Mouse (Mus musculus): ENCODE measurements around the gene Rhbg. TPM values are rescaled to one million over a fixed set of nuclear protein-coding genes. Genes with fewer than 3 reads are reported as not detected.
A peak's percentile ranks its signal among the peaks of the same experiment; 100 is the strongest.

Rhbg gene
- polyA plus RNA-seq, 1 experiment from 2014 or later: not detected

DNA sequence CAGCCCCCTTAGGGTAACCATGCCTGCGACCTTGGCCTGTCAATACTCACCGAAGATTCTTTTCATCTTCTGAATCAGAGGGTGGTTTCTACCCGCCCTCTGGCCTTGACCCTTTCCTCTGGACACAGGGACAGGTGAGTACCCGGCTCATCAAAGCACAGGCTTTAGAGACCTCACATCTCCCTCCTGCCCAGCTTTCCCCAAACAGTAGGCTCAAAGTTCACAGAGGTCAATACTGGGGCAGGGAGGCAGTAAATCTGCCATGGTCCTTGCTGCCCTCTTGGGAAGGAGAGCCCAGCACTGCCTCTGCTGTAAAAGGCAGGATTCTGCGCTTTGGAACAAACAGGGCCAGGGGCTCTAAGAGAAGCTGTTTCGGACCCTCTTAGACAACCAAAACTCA is 1.8 kb downstream of the Rhbg start:
- no peak for ATAC-seq (ENCODE audit: low FRiP score, low read depth)
- Histone ChIP-seq H3K9ac (replicated peaks) (no peak overlapping the region), H3K27ac (replicated peaks) (no peak overlapping the region), H3K36me3 (no peaks in the 10 kb centered on the region), H3K4me2 (replicated peaks) (no peak overlapping the region), H3K9me3 (no peaks in the 10 kb centered on the region), H3K27me3 (peaks cover 78% of the 10 kb centered on the region), H3K4me3 (no peak overlapping the region), H3K4me1 (peaks cover 12% of the 10 kb centered on the region)
- 81% methylated on average over 6 of the region's 6 CpGs for WGBS

DNA sequence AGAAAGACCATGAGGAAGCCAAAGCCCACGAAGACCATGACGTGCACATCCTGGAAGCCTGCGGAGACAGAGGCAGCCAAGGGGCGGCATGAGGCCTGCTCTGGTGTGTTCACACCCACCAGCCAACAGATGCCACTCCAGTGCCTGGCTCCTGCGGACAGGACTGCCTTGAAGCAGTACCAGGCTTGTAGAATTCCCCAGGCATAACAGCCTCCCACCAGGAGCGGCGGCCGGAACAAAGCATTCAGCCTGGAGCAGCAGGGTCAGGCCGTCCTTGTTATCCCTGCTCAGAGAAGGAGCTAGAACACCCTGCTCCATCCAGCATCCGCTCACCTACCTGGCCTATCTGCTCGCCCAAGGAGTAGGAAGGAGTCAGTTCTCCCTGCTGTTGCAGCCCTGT is 6.1 kb downstream of the Rhbg start:
- H3K4me1 ChIP-seq: peaks cover 8% of the 10 kb centered on the region; the same call in 1 of the 2 replicates
- peaks cover 78% of the 10 kb centered on the region for H3K27me3 ChIP-seq
- no peak overlapping the region for H3K4me3 ChIP-seq
- no peak overlapping the region for H3K4me2 ChIP-seq (replicated peaks)
- H3K9ac ChIP-seq (replicated peaks): no peak overlapping the region
- H3K9me3 ChIP-seq: no peaks in the 10 kb centered on the region
- 60% methylated on average over 11 of the region's 11 CpGs for whole genome bisulfite sequencing
- no peak for ATAC-seq (ENCODE audit: low FRiP score, low read depth)
- no peaks in the 10 kb centered on the region for H3K36me3 ChIP-seq
- H3K27ac ChIP-seq (replicated peaks): no peak overlapping the region

DNA sequence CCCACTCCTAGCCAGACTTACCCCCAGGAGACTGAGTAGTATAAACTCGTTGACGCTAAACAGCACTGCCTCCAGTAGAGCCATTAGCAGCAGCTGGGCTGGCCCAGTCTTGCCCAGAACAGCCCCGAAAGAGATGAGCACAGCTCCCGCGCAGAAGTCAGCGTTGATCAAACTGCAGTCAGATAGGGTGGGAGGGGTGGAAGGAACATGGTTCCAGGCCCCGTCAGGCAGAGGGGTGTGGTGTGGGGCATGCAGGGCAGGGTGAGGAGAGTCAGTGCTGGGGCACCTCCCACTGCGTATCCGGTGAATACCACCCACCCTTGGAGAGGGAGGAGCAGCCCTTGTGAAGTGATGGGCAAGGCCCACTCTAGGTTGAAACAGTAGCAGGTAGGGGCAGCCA is 6.8 kb downstream of the Rhbg start:
- 81% methylated on average over 9 of the region's 9 CpGs for WGBS
- H3K9me3 ChIP-seq: no peaks in the 10 kb centered on the region
- peaks cover 78% of the 10 kb centered on the region for H3K27me3 ChIP-seq
- no peak overlapping the region for H3K27ac ChIP-seq (replicated peaks)
- no peaks in the 10 kb centered on the region for H3K36me3 ChIP-seq
- H3K4me2 ChIP-seq (replicated peaks): no peak overlapping the region
- no peak overlapping the region for H3K9ac ChIP-seq (replicated peaks)
- H3K4me1 ChIP-seq: peaks cover 16% of the 10 kb centered on the region
- no peak overlapping the region for H3K4me3 ChIP-seq
- ATAC-seq (ENCODE audit: low FRiP score, low read depth): no peak

DNA sequence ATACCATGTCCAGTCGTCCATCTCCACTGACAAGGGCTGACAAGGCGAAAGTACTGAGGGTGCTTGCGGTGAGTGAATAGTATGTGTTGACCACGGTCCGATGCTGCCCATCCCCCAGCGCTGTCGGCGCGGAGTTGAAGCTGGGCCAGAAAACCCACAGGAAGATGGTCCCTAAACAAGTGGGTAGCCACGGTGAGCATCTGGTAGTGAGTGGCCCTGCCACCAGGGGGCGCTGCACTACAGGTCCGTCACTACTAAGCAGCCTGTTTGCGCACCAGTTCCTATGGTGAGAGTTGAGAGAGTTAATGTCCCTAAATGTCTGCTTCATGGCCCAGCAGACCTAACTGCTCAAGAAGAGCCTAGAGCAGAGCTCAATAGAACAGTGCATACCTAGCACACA is 8.7 kb downstream of the Rhbg start:
- Histone ChIP-seq H3K9me3 (no peaks in the 10 kb centered on the region), H3K36me3 (no peaks in the 10 kb centered on the region), H3K4me3 (no peak overlapping the region), H3K27me3 (peaks cover 82% of the 10 kb centered on the region), H3K27ac (replicated peaks) (no peak overlapping the region), H3K9ac (replicated peaks) (no peak overlapping the region), H3K4me2 (replicated peaks) (no peak overlapping the region), H3K4me1 (peaks cover 32% of the 10 kb centered on the region)
- 20% methylated on average over 13 of the region's 13 CpGs for WGBS
- ATAC-seq (ENCODE audit: low FRiP score, low read depth): no peak

DNA sequence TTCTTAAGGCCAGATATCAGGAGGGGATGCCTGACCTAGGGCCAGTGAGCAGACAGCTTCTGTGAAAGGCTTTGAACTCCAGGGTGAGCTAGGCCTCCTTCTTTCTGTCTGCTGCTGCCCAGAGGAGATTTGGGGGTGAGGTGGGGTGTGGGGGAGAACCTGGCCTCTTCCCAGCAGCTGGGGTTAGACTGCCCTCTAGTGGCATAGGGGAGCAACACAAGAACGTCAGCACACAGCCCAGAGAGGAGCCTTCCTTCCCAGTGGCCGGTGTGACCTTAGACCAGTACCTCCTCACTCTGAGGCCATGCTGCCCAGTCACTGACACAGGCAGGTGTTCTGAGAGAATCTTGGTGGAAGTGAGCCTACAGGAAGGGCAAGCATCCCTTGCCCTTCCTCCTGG is 10.4 kb downstream of the Rhbg start:
- H3K4me3 ChIP-seq: no peak overlapping the region
- 9% methylated on average over 2 of the region's 2 CpGs for WGBS
- ATAC-seq (ENCODE audit: low FRiP score, low read depth): no peak
- no peaks in the 10 kb centered on the region for H3K36me3 ChIP-seq
- no peak overlapping the region for H3K27ac ChIP-seq (replicated peaks)
- no peaks in the 10 kb centered on the region for H3K9me3 ChIP-seq
- peaks cover 48% of the 10 kb centered on the region for H3K4me1 ChIP-seq
- no peak overlapping the region for H3K4me2 ChIP-seq (replicated peaks)
- H3K27me3 ChIP-seq: peaks cover 98% of the 10 kb centered on the region
- H3K9ac ChIP-seq (replicated peaks): no peak overlapping the region

DNA sequence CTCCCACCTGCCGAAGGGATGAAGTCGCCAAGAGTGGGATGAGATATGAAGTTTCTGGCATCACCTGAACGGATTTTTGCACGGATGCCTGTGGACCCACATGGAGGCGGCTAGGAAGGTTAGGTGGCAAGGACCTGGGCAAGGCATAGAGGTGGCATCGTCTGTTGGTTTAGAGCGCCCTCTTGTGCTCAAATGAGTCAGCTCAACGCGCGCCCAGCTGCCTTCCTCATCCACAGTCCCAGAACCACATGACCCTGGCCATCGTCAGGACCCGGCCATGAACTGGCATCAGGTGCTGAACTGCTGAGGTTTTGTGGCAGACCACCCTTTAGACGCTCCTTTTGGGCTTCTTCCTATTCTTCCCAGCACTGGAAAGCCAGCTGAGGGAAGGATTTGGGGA is 12.0 kb downstream of the Rhbg start:
- WGBS: under 1% methylated on average over 13 of the region's 13 CpGs
- H3K36me3 ChIP-seq: no peaks in the 10 kb centered on the region
- peak overlapping the region; percentile 83; the same call in 1 of the 2 replicates for H3K27ac ChIP-seq (replicated peaks)
- H3K9ac ChIP-seq (replicated peaks): no peak overlapping the region
- no peak overlapping the region for H3K4me3 ChIP-seq
- 0 out of 2 replicates have a peak overlapping the region, but pooled peaks have one; percentile 7 for H3K4me2 ChIP-seq (replicated peaks)
- H3K4me1 ChIP-seq: peaks cover 59% of the 10 kb centered on the region
- peak; percentile 56; the same call in 1 of the 2 replicates for ATAC-seq (ENCODE audit: low FRiP score, low read depth)
- H3K27me3 ChIP-seq: peaks cover 99% of the 10 kb centered on the region
- no peaks in the 10 kb centered on the region for H3K9me3 ChIP-seq

DNA sequence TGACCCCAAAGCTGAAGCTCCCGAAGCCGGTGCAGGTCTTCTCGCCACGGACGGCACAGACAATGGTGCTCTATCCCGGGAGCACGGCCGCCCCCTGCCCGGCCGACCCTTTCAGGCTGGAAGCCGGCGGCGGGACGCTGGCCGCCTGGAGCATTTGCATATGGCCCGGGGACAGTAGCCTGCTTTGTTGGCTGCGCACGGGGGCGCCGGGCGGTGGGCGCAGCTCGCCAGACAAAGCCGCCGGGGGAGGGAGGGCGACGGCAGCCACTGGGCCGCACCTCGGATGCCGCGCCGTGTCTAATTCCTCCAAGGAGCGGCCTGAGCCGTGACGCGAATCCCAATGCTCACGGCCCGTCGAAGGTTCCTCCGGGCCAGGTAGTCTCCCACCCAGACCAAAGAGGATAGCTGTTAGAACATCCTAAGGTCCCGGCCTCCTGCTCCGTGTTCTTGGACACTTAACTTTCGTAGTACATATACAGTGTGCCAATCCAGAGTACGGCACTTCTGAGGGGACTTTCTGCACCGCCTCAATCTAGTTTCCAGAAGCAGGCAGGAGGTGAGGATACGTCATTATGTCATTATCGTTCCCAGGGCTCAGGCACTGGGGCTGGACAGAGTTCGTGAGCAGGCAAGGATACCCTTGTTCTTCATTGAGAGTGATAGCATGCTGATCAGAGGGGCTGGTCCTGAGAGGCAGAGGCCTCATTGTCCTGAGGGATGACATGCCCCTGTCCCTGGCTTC is 13.3 kb downstream of the Rhbg start:
- H3K4me1 ChIP-seq: peaks cover 72% of the 10 kb centered on the region
- under 1% methylated on average over 46 of the region's 48 CpGs for WGBS

DNA sequence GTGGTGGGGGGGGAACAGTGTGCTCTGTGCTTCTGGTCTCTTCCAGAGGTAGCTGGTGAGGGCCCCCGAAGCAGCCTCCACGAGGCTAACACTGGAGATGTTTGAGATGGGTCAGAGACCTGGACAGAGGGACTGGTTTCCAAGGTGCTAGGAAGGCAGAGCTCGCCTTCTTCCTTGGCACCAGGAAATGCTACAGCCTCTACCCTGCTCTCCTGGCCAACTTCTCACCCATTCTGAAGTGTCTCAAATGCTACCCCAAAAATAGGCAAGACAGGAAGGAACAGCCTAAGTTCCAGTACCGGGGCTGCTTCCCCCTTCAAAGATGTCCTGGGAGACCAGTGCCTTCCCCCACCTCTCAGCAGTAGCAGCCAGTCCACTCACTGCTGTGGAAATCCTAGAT is 15.1 kb downstream of the Rhbg start:
- Histone ChIP-seq H3K36me3 (no peaks in the 10 kb centered on the region), H3K4me2 (replicated peaks) (no peak overlapping the region), H3K27ac (replicated peaks) (peak overlapping the region; percentile 80), H3K4me3 (no peak overlapping the region), H3K27me3 (peaks cover 99% of the 10 kb centered on the region), H3K9me3 (no peaks in the 10 kb centered on the region), H3K4me1 (peaks cover 87% of the 10 kb centered on the region), H3K9ac (replicated peaks) (no peak overlapping the region)
- 48% methylated on average over 4 of the region's 4 CpGs for WGBS
- ATAC-seq (ENCODE audit: low FRiP score, low read depth): no peak

More for the DNA sequence above, 13.3 kb downstream of the Rhbg start:
- Histone ChIP-seq H3K4me2 (replicated peaks) (peak overlapping the region; percentile 32), H3K9ac (replicated peaks) (peak overlapping the region; percentile 5; the same call in 1 of the 2 replicates), H3K36me3 (no peaks in the 10 kb centered on the region), H3K9me3 (no peaks in the 10 kb centered on the region), H3K27me3 (peaks cover 99% of the 10 kb centered on the region), H3K4me3 (peak overlapping the region; percentile 15), H3K27ac (replicated peaks) (peak overlapping the region; percentile 83)
- peak; percentile 56 for ATAC-seq (ENCODE audit: low FRiP score, low read depth)

DNA sequence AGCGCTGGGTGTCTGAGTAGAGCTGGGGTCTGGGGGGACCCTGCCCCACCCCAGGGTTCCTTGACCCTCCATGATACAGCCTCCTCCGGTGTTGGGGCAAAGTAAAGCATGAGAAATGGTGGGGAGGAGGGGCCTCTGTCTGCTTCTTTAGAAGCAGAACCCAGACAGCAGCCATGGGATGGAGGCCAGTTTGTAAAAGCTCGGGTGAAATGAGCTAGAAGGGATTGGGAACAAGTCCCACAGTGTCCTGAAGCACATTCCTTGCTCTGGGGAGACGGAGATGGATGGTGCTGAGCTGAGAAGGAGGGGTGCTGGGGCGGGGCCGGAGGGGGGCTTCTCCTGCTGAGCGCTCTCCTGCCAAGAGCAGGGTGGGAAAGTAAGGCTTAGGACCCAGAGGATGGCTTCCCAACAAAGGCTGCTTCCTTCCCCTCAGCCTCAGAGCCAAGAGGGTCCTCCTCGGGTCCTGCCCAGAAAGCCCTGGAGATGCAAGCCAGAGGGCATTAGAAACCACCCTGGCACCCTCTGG is 15.6 kb downstream of the Rhbg start:
- WGBS: 30% methylated on average over 8 of the region's 8 CpGs
- Histone ChIP-seq H3K4me2 (replicated peaks) (no peak overlapping the region), H3K9ac (replicated peaks) (no peak overlapping the region), H3K4me3 (no peak overlapping the region), H3K9me3 (no peaks in the 10 kb centered on the region), H3K27ac (replicated peaks) (peak overlapping the region; percentile 80), H3K36me3 (no peaks in the 10 kb centered on the region), H3K27me3 (peaks cover 99% of the 10 kb centered on the region), H3K4me1 (peaks cover 92% of the 10 kb centered on the region)
- no peak for ATAC-seq (ENCODE audit: low FRiP score, low read depth)

DNA sequence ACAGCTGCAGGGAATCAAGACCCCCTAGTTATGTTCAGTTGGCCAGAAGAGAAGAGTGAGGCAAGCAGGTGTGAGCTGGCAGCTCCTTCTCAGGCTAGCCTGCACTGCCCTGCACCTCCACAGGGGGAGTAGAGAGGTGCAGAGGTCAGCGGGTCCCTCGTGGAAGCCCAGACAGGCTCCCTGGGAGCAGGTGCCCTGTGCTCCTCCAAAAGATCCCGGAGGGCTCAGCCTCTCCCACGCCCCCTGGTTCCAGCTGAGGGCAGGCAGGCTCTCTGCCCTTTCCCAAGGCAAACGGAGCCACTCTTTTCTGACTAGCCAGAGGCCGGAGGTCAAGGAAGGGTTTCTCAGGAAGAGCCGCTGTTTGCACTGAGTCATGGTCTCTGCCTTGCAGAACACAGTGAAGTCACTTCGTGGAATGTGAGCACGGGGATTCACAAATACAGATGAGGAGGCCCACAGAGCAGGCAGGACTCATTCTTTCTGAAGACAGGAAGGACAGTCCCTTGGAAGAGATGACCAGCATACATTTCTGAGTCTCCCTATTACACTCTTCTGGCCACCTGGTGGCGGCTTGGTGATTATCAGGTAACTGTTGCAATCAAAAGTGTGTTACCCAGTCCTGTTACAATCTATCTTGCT is 16.8 kb downstream of the Rhbg start:
- H3K27ac ChIP-seq (replicated peaks): peak overlapping the region; percentile 80
- no peak overlapping the region for H3K4me3 ChIP-seq
- no peaks in the 10 kb centered on the region for H3K9me3 ChIP-seq
- H3K27me3 ChIP-seq: peaks cover 99% of the 10 kb centered on the region
- peak; percentile 5; the same call in 1 of the 2 replicates for ATAC-seq (ENCODE audit: low FRiP score, low read depth)
- peak overlapping the region; percentile 43 for H3K9ac ChIP-seq (replicated peaks)
- no peak overlapping the region for H3K4me2 ChIP-seq (replicated peaks)
- no peaks in the 10 kb centered on the region for H3K36me3 ChIP-seq
- whole genome bisulfite sequencing: 3% methylated on average over 10 of the region's 10 CpGs
- H3K4me1 ChIP-seq: peaks cover 93% of the 10 kb centered on the region

DNA sequence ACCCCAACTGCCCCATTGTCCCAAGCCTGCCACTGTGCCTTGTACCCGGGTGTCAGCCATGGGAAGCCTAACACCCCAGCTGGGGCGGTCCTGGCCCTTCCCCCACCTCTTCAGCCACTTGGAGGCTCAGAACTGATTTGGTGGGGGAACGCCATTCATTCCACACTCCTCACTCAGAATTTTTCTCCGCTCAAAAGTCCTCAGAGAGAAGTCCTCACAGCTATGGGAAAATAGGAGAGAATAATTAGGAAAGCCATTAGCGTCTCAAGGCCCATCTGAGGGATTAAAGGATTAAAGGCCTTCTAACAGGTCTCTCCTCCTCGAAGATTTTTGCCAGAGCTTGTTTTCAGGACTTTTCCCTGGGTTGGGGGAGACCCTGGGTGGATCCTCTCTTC is 17.4 kb downstream of the Rhbg start:
- ATAC-seq (ENCODE audit: low FRiP score, low read depth): peak; percentile 36; the same call in 1 of the 2 replicates
- Histone ChIP-seq H3K27ac (replicated peaks) (peak overlapping the region; percentile 80), H3K36me3 (no peaks in the 10 kb centered on the region), H3K9ac (replicated peaks) (peak overlapping the region; percentile 43; the same call in 1 of the 2 replicates), H3K4me3 (no peak overlapping the region), H3K9me3 (no peaks in the 10 kb centered on the region), H3K4me2 (replicated peaks) (no peak overlapping the region), H3K27me3 (peaks cover 98% of the 10 kb centered on the region), H3K4me1 (peaks cover 95% of the 10 kb centered on the region)
- WGBS: 3% methylated on average over 6 of the region's 6 CpGs

DNA sequence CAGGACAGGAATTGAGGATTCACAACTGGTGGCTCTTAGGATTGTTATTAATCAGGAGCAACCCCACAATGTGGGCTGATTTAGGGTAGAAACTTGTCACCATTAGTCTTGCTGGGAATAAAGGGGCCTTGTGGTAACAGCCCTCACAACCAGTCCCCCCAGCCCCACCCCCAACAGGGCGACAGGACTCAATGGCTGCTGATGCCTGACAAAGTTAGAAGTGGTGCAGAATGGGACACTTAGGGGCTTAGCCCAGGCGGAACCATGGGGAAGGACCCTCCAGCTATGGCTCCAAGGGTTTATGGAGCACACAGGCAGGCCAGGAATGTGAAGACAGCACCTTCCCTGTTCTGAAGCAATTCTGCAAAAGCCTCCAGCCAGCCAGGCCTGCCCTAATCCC is 18.9 kb downstream of the Rhbg start:
- 20% methylated on average over 2 of the region's 2 CpGs for WGBS
- Histone ChIP-seq H3K4me3 (no peak overlapping the region), H3K9ac (replicated peaks) (no peak overlapping the region), H3K36me3 (no peaks in the 10 kb centered on the region), H3K4me1 (peaks cover 96% of the 10 kb centered on the region), H3K4me2 (replicated peaks) (no peak overlapping the region), H3K27ac (replicated peaks) (peak overlapping the region; percentile 80), H3K27me3 (peaks cover 98% of the 10 kb centered on the region), H3K9me3 (no peaks in the 10 kb centered on the region)
- ATAC-seq (ENCODE audit: low FRiP score, low read depth): no peak

All from midbrain, embryonic 12.5 days (tissue).